Mouse (Mus musculus): ENCODE measurements around the gene Mlph. TPM values are rescaled to one million over a fixed set of nuclear protein-coding genes. Genes with fewer than 3 reads are reported as not detected.

Gene Mlph
- polyA plus RNA-seq, 1 experiment from 2014 or later = 3.0 TPM

DNA sequence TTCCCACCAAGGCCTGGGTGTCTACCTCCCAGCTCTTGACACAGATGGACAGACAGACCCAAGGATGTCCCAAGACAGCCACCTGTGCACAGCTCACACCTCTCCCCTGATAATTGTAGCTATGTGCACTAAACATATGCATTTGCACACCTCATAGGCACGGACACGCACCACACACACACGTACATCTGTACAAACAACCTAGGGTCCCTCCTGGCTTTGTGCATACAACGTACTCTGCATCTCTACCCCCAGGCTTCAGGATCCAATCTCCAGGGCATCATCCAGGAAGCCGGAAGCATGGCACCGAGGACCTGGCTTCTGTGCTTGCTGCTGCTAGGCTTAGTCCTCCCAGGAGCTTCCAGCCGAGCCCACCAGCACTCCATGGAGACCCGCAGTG, 37.9 kb downstream of the Mlph start, which contains the start of gene Prlh:
Gene Prlh (plus strand): TSS at position 301 of the 400 bp plus-strand sequence.
- H3K9me3 ChIP-seq (ENCODE audit: control insufficient read depth) = no peaks in the 10 kb centered on the region
- H3K4me2 ChIP-seq (replicated peaks; ENCODE audit: low read depth) = no peak within 1 kb of the TSS
- no peaks in the 10 kb centered on the region for H3K4me1 ChIP-seq (replicated peaks; ENCODE audit: control insufficient read depth, insufficient read depth, low read length)
- H3K36me3 ChIP-seq (ENCODE audit: control insufficient read depth, insufficient read depth) = peaks cover 12% of the 10 kb centered on the region; the same call in 1 of the 2 replicates
- no peak within 1 kb of the TSS for H3K27ac ChIP-seq (ENCODE audit: low read depth, low read length)
- H3K4me3 ChIP-seq (ENCODE audit: low read depth, low read length) = no peak within 1 kb of the TSS
- no peaks in the 10 kb centered on the region for H3K27me3 ChIP-seq (replicated peaks; ENCODE audit: control insufficient read depth, insufficient read depth, low read length)
- no peak within 1 kb of the TSS for H3K9ac ChIP-seq (ENCODE audit: low read depth, low read length)
- ATAC-seq = no peak
- WGBS = 83% methylated on average over 8 of the region's 8 CpGs
- TF ChIP-seq CTCF (IDR thresholded peaks at IDR 0.05; ENCODE audit: low read depth) = no peak

DNA sequence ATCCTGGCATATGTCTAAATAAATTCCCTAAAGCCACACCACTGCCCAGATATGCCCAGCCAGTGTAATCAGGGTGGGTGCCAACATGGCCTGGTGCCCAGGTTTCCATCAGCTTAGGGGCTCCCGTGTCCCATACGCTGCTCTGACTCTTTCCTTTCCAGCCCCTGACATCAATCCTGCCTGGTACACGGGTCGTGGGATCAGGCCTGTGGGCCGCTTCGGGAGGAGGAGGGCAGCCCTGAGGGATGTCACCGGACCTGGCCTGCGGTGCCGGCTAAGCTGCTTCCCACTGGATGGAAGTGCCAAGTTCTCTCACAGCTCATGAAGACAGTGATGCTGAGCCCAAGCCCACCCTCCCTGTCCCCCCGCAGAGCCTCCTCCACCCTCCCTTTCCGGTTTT, 38.8 kb downstream of the Mlph start:
- Histone ChIP-seq H3K36me3 (ENCODE audit: control insufficient read depth, insufficient read depth) (peaks cover 15% of the 10 kb centered on the region; the same call in 1 of the 2 replicates), H3K9me3 (ENCODE audit: control insufficient read depth) (no peaks in the 10 kb centered on the region), H3K9ac (ENCODE audit: low read depth, low read length) (no peak overlapping the region), H3K27me3 (replicated peaks; ENCODE audit: control insufficient read depth, insufficient read depth, low read length) (no peaks in the 10 kb centered on the region), H3K4me3 (ENCODE audit: low read depth, low read length) (no peak overlapping the region), H3K27ac (ENCODE audit: low read depth, low read length) (no peak overlapping the region), H3K4me1 (replicated peaks; ENCODE audit: control insufficient read depth, insufficient read depth, low read length) (no peaks in the 10 kb centered on the region), H3K4me2 (replicated peaks; ENCODE audit: low read depth) (no peak overlapping the region)
- WGBS = 70% methylated on average over 11 of the region's 11 CpGs
- no peak for TF ChIP-seq CTCF (IDR thresholded peaks at IDR 0.05; ENCODE audit: low read depth)
- ATAC-seq = no peak

DNA sequence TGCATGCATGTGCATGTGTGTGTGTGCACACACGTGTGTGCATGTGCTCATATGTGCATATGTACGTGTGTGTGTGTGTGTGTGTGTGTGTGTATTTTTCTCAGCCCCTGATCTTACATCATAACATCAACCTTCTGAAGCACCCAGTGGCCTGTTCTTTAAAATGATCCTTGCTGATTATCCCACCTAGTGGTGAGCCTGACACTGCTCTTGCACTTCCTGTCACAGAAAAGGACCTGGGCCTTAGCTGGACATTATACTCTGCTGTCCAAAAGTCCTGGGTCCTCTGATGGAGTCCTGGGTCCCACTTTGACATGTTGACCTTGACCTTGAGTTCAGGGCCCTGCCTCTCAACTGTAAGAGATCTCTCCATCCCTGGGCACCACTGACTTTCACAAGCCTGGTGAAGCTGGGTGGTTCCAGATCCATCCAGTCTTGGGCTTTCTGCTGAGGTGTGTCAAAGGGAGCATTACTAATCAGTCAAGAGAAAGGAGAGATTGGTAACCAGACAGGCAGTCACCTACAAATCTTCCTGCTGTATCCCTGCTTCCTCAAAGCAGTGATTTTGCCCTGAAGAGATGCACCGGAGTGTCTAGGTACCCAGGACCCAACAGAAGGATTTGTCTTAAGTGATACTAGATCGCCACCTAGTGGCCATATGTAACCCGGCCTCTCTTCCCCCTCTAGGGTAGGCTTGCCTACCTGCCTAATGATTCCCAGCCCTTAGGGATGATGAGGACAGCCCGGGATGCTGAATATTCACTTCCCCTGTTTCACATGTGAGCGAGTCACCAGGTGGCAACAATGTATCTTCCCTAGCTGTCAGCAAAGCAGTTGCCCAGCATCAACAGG, 41.6 kb downstream of the Mlph start:
- H3K27me3 ChIP-seq (replicated peaks; ENCODE audit: control insufficient read depth, insufficient read depth, low read length) = no peaks in the 10 kb centered on the region
- TF ChIP-seq CTCF (IDR thresholded peaks at IDR 0.05; ENCODE audit: low read depth) = peak; percentile 88
- H3K9ac ChIP-seq (ENCODE audit: low read depth, low read length) = no peak overlapping the region
- no peak overlapping the region for H3K4me3 ChIP-seq (ENCODE audit: low read depth, low read length)
- H3K4me1 ChIP-seq (replicated peaks; ENCODE audit: control insufficient read depth, insufficient read depth, low read length) = no peaks in the 10 kb centered on the region
- 32% methylated on average over 7 of the region's 7 CpGs for WGBS
- H3K36me3 ChIP-seq (ENCODE audit: control insufficient read depth, insufficient read depth) = peaks cover 36% of the 10 kb centered on the region
- H3K27ac ChIP-seq (ENCODE audit: low read depth, low read length) = no peak overlapping the region
- peak; percentile 55 for ATAC-seq
- no peak overlapping the region for H3K4me2 ChIP-seq (replicated peaks; ENCODE audit: low read depth)
- no peaks in the 10 kb centered on the region for H3K9me3 ChIP-seq (ENCODE audit: control insufficient read depth)

DNA sequence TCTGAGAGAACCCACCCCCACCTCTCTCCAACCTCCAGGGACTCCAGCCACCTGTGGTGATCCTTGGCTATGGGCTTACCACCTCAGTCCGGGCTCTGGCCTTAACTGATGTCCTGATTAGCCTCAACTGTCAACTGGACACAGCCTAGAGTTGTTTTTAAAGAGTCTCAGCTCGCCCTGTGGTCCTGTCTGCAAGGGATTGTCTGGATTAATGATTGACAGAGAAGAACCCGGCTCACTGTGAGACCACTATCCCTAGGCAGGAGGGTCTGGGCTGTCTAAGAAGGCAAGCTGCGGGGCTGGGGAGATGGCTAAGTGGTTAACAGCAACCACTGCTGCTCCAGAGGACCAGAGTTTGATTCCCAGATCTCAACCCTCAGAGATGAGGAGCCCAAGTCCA, 47.6 kb downstream of the Mlph start:
- no peaks in the 10 kb centered on the region for H3K27me3 ChIP-seq (replicated peaks; ENCODE audit: control insufficient read depth, insufficient read depth, low read length)
- H3K4me3 ChIP-seq (ENCODE audit: low read depth, low read length) = no peak overlapping the region
- H3K9ac ChIP-seq (ENCODE audit: low read depth, low read length) = no peak overlapping the region
- ATAC-seq = no peak
- no peak for TF ChIP-seq CTCF (IDR thresholded peaks at IDR 0.05; ENCODE audit: low read depth)
- no peaks in the 10 kb centered on the region for H3K9me3 ChIP-seq (ENCODE audit: control insufficient read depth)
- no peak overlapping the region for H3K4me2 ChIP-seq (replicated peaks; ENCODE audit: low read depth)
- 0 out of 2 replicates have a peak, but pooled peaks cover 5% of the 10 kb centered on the region for H3K4me1 ChIP-seq (replicated peaks; ENCODE audit: control insufficient read depth, insufficient read depth, low read length)
- no peak overlapping the region for H3K27ac ChIP-seq (ENCODE audit: low read depth, low read length)
- H3K36me3 ChIP-seq (ENCODE audit: control insufficient read depth, insufficient read depth) = peaks cover 34% of the 10 kb centered on the region
- 32% methylated on average over 4 of the region's 4 CpGs for WGBS

DNA sequence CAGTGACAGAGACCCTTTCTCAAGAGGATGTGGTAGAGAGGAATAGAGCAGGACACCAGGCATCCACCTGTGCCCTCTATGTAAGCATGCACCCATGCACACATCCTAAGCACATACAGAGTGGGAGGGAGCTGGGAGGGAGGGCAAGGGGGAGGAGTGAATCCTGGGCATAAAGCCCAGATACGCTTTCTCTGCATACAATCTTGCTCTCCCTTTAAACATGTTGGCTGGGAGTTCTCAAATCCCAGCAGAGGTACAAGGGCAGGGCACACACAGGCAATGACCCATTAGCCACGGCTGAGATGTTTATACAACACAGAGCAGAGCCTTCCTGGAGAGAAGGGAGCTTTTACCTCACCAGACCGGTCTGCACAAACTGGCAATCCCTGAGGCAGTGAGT, 48.1 kb downstream of the Mlph start:
- Histone ChIP-seq H3K9ac (ENCODE audit: low read depth, low read length) (no peak overlapping the region), H3K4me2 (replicated peaks; ENCODE audit: low read depth) (no peak overlapping the region), H3K9me3 (ENCODE audit: control insufficient read depth) (no peaks in the 10 kb centered on the region), H3K4me1 (replicated peaks; ENCODE audit: control insufficient read depth, insufficient read depth, low read length) (0 out of 2 replicates have a peak, but pooled peaks cover 5% of the 10 kb centered on the region), H3K27me3 (replicated peaks; ENCODE audit: control insufficient read depth, insufficient read depth, low read length) (no peaks in the 10 kb centered on the region), H3K4me3 (ENCODE audit: low read depth, low read length) (no peak overlapping the region), H3K27ac (ENCODE audit: low read depth, low read length) (no peak overlapping the region), H3K36me3 (ENCODE audit: control insufficient read depth, insufficient read depth) (peaks cover 33% of the 10 kb centered on the region)
- WGBS = 17% methylated on average over 3 of the region's 3 CpGs
- no peak for TF ChIP-seq CTCF (IDR thresholded peaks at IDR 0.05; ENCODE audit: low read depth)
- ATAC-seq = no peak

DNA sequence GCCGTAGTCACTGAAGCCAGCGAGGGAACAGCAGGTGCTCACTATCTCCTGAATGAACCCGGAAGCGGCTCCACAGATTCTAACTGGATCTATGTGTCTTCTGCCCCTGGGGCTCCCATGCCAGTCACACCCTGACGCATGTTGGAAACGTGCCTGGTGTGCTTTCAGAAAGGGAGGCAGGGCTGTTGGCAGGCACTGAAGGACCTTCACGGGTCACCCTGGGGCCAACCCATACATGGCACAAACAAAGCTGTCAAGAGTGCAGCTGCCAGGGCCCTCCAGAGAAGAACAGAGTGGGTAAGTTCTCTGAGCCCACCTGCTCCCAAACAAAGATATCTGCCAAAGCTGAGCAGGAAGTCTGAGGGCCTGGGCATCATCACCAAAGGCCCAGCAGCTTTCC, 52.7 kb downstream of the Mlph start:
- H3K27me3 ChIP-seq (replicated peaks; ENCODE audit: control insufficient read depth, insufficient read depth, low read length) = no peaks in the 10 kb centered on the region
- no peak overlapping the region for H3K9ac ChIP-seq (ENCODE audit: low read depth, low read length)
- peak overlapping the region; percentile 68 for H3K4me2 ChIP-seq (replicated peaks; ENCODE audit: low read depth)
- H3K4me3 ChIP-seq (ENCODE audit: low read depth, low read length) = peak overlapping the region; percentile 16; the same call in 1 of the 2 replicates
- peak; percentile 24 for ATAC-seq
- peak overlapping the region; percentile 17; the same call in 1 of the 2 replicates for H3K27ac ChIP-seq (ENCODE audit: low read depth, low read length)
- TF ChIP-seq CTCF (IDR thresholded peaks at IDR 0.05; ENCODE audit: low read depth) = no peak
- no peaks in the 10 kb centered on the region for H3K9me3 ChIP-seq (ENCODE audit: control insufficient read depth)
- WGBS = 32% methylated on average over 7 of the region's 7 CpGs
- H3K4me1 ChIP-seq (replicated peaks; ENCODE audit: control insufficient read depth, insufficient read depth, low read length) = 0 out of 2 replicates have a peak, but pooled peaks cover 5% of the 10 kb centered on the region
- 0 out of 2 replicates have a peak, but pooled peaks cover 4% of the 10 kb centered on the region for H3K36me3 ChIP-seq (ENCODE audit: control insufficient read depth, insufficient read depth)
